Mouse (Mus musculus) left cerebral cortex, postnatal 14 days (tissue): Measurements from ENCODE around the gene Xpo4. TPM values are rescaled to one million over a fixed set of nuclear protein-coding genes. Genes with fewer than 3 reads are reported as not detected.

Experiments used
- DNase-seq, 2 experiments: peaks; one replicate each; pipeline ENCODE4 v3.0.0; 2021 to 2022; ENCODE audit warnings: low spot score in 2 of 2, mixed read lengths in 1 of 2
- intact Hi-C: fragments of 180-260 bp; cut with DNase I; formaldehyde crosslinking; loops from one replicate; pipeline ENCODE4 v1.15.1; 2025
- total RNA-seq, 2 experiments: library from RNA; stranded (reverse); gene quantifications; 2 replicates each; pipeline ENCODE4 v1.2.3; 2021

Xpo4 gene
- total RNA-seq, 2 experiments from 2014 or later: 12.8 to 13.0 TPM

- intact Hi-C loops: loop anchor here (5.0 kb wide), 1 partner anchor 87 kb away; no protein-coding TSS in a partner anchor
- peak; percentile 36 to 39 for DNase-seq
Observed at GRCm38 (mm10) chr14:57619487-57619886, 45.7 kb downstream of the Xpo4 start.

GRCm38 (mm10) chr14:57617675-57618074, 47.6 kb downstream of the Xpo4 start:
- DNase-seq: no peak
- intact Hi-C loops: loop anchor here (5.0 kb wide), 1 partner anchor 85 kb away; no protein-coding TSS in a partner anchor

- no peak for DNase-seq
- intact Hi-C loops: loop anchor here (5.0 kb wide), 1 partner anchor 84 kb away; no protein-coding TSS in a partner anchor
Observed at GRCm38 (mm10) chr14:57616339-57616965, 48.8 kb downstream of the Xpo4 start.

GRCm38 (mm10) chr14:57615828-57616227, 49.4 kb downstream of the Xpo4 start:
- no peak for DNase-seq
- intact Hi-C loops: loop anchor here (5.0 kb wide), 1 partner anchor 84 kb away; no protein-coding TSS in a partner anchor

- DNase-seq: no peak
- intact Hi-C loops: no loop called here
Observed at GRCm38 (mm10) chr14:57611034-57611433, 54.2 kb downstream of the Xpo4 start.

- intact Hi-C loops: no loop called here
- peak in 1 of 2 experiments; percentile 20 for DNase-seq
Observed at GRCm38 (mm10) chr14:57609816-57610329, 55.4 kb downstream of the Xpo4 start.

GRCm38 (mm10) chr14:57607500-57607899, 57.7 kb downstream of the Xpo4 start:
- DNase-seq: peak; percentile 76 to 83
- intact Hi-C loops: no loop called here

GRCm38 (mm10) chr14:57606663-57607365, 58.4 kb downstream of the Xpo4 start:
- no peak for DNase-seq
- intact Hi-C loops: no loop called here

GRCm38 (mm10) chr14:57593279-57593678, 72.0 kb downstream of the Xpo4 start:
- intact Hi-C loops: no loop called here
- DNase-seq: no peak

GRCm38 (mm10) chr14:57591830-57592229, 73.4 kb downstream of the Xpo4 start:
- DNase-seq: no peak
- intact Hi-C loops: no loop called here

GRCm38 (mm10) chr14:57576364-57577060, 88.7 kb downstream of the Xpo4 start:
- no peak for DNase-seq
- intact Hi-C loops: no loop called here

- no peak for DNase-seq
- intact Hi-C loops: loop anchor here (5.0 kb wide), 1 partner anchor 48 kb away; no protein-coding TSS in a partner anchor
Observed at GRCm38 (mm10) chr14:57574792-57575587, 90.2 kb downstream of the Xpo4 start.

- intact Hi-C loops: loop anchor here (5.0 kb wide), 1 partner anchor 44 kb away; no protein-coding TSS in a partner anchor
- DNase-seq: peak; percentile 95 to 96
Observed at GRCm38 (mm10) chr14:57571155-57572133, 93.8 kb downstream of the Xpo4 start, which contains the start of gene Eef1akmt1. TSS of gene Eef1akmt1 (minus strand) at chr14:57571612.

- intact Hi-C loops: no loop called here
- DNase-seq: no peak
Observed at GRCm38 (mm10) chr14:57565626-57566025, 99.6 kb downstream of the Xpo4 start.

GRCm38 (mm10) chr14:57556922-57557321, 108.3 kb downstream of the Xpo4 start:
- intact Hi-C loops: no loop called here
- no peak for DNase-seq

GRCm38 (mm10) chr14:57555471-57556070, 109.7 kb downstream of the Xpo4 start:
- no peak for DNase-seq
- intact Hi-C loops: no loop called here

GRCm38 (mm10) chr14:57554434-57554833, 110.8 kb downstream of the Xpo4 start:
- DNase-seq: no peak
- intact Hi-C loops: no loop called here
